Mouse (Mus musculus) mouse trophoblast stem cell (cell line): Measurements from ENCODE around the gene Nmrk1.

Experiments used
- in situ Hi-C, 2 experiments: fragments of 300-500 bp; cut with MseI, MboI; formaldehyde crosslinking; loops; 2 replicates in 1 of 2; 3 replicates in 1 of 2; pipeline ENCODE4 v1.15.1; 2025

The Nmrk1 gene

DNA sequence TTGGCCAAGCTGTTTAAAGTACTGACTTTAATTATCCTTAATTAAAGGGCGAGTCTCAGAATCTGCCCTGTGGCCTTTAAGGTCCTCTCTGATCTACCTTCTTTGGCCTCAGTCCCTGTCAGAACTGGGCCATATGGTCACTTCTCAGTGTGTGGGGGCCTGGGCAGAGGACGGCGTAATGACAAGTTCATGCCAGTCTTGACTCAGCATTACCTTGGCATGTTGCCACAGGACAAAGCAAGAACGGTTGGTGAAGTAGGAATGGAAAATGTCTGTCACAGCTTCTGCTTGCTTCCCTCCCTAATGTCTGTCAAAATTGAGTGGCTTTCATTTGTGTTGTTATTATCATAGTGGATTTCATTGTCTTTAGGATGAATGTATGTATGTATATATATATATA, 20.8 kb downstream of the Nmrk1 start:
- in situ Hi-C loops, result no loop called here

DNA sequence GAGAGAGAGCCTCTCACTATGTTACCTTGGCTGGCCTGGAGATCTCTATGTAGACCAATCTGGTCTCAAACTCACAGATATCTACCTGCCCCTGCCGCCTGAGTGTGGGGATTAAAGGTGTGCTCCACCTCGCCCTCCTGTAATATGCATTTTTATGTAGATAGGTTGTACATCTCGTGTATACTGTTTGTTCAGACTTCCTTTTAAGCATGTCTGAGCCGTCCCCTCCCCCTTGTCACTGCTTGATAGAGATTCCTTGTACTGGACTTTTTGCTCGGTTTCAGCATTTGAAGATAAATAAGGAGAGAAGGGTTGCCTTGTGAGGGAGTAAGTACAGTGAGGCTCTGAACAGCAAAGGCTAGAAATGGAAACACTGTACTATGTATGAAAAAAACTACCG, 21.3 kb downstream of the Nmrk1 start:
- in situ Hi-C loops, result no loop called here

DNA sequence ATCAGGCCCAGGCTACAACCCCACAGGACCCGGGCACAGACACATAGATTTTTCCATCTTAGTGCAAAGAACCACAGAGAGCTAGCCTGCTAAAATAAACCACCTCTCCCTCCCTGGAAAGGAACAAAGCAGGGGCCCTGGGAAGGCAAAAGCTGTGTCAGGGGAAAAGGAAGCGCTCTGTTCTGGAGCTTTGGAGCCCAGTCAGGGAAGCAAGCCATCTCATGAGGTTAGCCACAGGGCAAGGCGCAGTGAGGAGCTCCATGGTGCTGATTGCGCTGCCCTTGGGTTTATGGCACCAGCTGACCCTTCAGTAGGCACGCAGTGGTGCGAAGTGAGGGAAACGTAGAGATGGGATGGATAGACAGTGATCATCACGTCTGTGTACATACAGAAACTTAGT, 22.6 kb downstream of the Nmrk1 start:
- in situ Hi-C loops, result no loop called here

DNA sequence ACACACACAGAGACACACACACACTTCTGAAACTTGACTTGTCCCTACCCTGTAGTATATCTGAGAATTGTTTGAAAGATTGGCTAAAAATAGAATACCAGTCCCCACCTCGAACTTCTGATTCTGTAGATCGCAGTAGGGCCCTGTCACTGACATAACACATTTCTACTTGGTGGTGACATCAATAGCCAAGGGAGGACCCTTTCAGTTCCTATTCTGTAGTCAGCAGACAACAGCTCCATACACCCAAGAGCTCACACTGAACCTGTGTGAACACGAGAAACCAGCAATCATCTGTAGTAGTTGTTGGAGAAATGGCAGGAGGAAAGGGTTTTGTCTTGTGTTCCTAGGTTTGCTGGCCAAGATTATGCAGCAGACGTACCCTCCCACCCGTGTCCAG, 23.2 kb downstream of the Nmrk1 start:
- in situ Hi-C loops, result no loop called here

DNA sequence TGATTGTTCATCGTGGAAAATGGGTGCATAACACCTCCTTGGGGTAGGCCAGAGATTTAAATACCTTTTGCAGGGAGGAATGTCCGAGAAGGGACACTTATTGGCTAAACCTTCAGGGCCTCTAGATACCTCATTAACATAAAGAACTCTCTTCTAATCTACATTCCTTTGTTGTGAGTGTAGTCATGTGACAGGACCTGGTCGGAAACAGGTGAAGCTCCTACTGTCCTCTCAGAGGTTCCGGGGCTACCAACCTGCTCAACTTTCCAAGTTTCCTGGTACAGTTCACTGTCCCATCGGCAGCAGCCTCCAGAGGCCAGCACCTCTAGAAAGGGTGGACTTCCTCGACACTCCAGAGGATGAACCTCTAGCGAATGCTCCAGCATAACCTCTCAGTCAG, 24.2 kb downstream of the Nmrk1 start:
- in situ Hi-C loops, result no loop called here

DNA sequence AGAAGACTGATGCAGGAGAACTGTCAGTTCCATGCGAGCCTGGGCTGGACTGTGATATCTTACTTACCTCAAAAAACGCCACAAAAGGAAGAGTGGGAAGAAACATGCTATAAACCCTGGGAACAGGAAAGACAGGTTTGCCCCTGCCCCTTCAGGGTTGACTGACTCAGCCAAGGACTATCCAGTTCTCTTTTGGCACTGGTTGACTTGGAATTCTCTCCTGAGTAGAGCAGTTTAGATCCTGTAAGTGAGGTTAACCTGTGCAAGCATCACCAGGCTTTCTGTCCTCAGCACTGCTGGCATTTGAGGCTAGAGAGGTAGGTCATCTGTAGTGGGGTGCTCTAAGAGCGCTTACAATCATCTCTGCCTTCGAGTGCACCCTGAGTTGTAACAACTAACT, 26.7 kb downstream of the Nmrk1 start:
- in situ Hi-C loops, result no loop called here

DNA sequence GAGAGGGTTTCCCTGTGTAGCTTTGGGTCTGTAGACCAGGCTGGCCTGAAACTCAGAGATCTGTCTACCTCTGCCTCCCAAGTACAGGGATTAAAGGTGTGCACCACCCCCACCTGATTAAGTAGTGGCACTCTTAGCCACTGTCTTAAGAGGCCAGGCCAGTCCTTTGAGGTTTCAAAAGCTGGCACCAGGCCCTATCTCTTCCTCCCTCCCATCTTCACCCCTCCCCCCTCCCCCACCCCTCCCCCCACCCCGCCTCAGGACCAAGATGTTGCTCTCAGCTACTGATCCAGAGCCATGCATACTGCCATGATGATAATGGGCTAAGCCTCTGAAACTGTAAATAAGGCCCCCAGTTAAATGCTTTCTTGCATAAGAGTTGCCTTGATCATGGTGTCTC, 27.6 kb downstream of the Nmrk1 start:
- in situ Hi-C loops, result no loop called here

DNA sequence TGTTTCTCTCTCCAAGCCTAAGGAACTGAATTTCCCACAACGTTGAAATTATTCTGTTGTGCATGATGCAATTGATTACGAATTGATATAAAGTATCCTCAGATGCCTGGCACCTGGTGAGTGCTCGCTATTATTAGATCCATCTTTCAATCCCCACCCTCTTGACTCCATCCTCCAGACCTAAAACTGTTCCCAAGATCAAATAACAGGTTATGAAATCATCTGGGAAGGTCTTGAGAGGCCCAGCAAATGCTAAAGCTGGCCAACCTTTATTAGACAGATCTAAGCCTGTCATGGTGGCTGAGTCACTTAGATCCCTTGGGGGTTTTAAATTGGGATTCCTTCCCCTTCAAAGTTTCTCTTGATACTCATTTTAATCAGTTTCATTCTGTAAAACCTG, 28.7 kb downstream of the Nmrk1 start:
- in situ Hi-C loops, result no loop called here

DNA sequence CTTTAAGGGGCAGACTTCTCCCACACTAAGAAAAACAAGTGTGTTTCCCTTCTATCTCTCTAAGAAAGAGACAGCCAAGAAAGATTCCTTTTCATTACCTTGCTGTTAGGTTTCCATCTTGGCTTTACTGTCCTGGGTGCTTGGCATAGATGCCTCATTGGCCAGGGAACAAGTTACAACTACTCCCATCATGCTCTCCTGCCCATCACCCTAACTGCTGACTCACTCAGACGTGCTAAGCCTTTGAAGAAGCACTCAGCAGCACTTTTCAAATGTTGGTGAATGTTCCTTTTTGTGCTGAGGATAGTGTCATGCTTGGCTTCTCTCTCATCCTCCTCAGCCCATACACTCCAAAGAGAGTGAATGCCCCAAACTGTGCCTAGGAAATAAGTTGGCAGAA, 29.9 kb downstream of the Nmrk1 start:
- in situ Hi-C loops, result no loop called here

DNA sequence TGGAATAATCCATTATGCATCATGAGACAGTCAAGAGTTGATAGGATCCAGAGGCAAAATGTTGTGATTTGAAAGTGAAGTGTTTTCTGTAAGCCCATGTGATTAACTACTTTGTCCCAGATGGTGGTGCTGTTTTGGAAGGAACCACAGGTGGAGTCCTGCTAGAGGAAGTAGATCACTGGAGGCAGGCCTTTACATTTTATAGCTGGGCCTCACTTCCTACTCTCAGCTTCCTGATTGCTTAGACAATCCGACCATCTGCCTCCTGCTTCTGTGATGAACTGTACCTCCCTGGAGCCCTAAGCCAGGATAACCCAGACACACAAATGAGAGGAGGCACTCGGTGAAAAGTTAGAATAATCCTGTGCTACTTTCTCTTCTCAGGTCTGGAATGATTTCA, 32.2 kb downstream of the Nmrk1 start:
- in situ Hi-C loops, result no loop called here

DNA sequence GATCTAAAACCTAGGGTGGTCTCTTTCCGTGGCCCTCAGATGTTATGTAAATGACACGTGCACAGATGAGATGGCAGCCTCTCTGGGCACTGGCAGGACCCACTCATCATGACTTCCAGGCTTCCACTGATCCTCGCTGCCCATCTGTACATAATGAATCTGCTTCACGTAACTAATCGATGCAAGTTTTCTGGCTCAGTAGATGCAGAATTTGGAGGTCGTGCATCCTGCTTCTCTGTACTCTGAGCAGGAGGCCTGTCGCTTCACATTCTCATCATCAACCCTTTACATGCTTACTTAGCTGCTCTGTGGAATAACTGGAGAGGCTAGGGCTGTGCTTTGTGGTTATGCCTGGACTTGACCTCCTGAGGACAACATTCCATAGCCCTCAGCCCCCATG, 35.2 kb downstream of the Nmrk1 start:
- in situ Hi-C loops, result no loop called here

DNA sequence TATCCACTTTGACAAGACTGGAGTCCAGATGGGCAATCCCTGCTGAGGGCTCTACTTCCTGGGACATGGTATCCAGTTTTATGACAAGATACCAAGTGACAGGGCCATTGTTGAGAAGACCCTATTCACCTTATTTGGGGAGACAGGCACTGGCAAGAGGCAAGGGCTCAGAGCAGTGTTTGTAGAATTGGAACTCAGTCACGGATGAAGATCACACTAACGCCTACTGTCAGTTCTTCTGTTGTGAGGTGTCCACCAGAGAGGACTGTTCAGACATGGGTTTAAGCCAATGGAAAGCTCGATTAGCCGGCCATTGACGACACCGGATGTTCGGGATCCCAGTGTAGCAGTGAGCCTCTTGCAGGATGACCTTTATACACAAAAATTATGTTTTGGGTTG, 37.8 kb downstream of the Nmrk1 start:
- in situ Hi-C loops, result no loop called here

DNA sequence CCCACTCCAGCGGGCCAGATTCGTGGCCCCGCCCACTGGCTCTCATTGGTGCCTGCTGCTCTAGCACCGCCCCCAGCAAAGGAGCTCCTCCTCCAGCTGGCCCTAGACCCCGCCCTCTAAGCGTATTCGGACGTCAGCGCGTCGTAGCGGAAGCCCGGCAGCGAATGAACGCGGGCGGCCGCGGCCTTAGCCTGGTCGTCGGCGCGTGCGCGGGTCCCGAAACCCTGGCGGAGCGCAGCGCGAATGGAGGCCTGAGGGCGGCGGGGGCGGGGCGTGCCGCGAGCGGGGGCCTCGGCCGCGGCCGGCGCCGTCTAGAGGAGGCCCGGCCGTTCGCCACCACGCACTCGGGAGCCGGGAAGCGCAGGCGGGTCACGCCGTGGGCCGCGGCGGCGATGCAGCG, 38.9 kb downstream of the Nmrk1 start, which contains the start of gene Carnmt1:
Gene Carnmt1, plus strand, starts transcription at position 157 of the 400 bp plus-strand sequence.
- in situ Hi-C loops, result no loop called here

DNA sequence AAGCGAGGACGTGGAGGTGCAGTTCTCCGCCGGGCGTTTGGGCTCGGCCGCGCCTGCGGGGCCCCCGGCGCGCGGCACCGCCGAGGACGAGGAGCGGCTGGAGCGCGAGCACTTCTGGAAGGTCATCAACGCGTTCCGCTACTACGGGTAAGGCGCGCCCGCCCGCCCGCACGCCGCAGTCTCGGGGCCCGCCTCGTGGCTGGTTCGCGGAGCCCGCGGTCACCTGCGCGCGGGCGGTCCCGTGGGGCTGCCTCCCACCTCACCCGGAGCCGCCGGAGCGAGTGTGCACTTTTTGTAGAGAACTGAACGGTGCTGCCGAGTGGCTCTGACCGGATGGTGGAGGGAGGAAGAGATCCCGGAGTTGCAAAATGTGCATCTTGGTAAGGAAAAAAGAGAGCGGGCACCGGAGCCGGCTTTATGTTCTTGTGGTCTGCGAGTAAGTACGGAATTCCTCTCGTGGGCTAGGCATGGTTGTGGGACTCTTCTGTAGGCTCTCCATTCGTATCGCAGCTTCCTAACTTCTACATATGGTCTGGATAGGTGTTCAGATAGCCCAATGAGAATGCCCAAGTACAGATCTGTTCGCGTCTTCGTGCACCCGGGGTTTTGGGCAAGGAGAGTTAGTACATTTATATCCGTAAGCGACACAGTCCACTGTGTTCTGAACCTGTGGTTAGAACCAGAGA, 39.4 kb downstream of the Nmrk1 start:
- in situ Hi-C loops, result no loop called here

DNA sequence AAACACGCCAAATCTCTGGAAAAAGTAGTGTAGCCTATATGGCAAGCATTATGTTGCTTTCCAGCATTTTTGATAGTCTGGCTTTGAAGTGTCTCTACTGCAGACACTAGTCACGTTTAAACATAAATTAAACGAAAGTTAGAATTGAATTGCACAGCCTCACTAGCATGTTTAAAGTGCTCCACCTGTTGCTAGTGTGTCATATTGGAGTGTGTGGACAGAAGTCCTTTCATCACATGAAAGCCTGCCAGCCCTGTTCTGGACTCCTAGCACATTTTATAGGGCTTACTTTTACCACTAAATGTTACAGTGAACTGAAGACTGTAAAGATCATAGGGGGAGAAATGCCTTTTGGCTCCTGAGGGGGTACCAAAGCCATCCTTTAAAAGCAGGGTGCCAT, 40.7 kb downstream of the Nmrk1 start:
- in situ Hi-C loops, result no loop called here

DNA sequence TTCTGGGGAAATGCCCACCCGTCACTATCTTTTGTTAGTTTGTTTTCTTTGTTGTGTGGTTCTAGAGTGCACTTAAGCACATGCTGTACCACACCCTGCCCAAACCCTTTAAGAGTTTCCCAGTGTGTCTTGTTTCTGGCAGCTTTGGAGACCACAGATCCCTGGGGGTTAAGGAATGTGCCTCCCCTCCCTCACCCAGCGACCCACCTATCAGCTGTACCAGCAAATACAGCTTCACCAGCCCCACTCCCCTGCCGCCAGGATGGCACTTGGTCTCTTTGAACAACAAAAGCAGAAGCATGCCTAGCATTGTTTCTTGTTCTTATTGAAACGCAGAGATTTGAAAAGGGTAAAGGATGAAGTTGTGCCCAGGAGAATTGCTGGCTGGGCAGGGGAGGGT, 41.4 kb downstream of the Nmrk1 start:
- in situ Hi-C loops, result no loop called here

DNA sequence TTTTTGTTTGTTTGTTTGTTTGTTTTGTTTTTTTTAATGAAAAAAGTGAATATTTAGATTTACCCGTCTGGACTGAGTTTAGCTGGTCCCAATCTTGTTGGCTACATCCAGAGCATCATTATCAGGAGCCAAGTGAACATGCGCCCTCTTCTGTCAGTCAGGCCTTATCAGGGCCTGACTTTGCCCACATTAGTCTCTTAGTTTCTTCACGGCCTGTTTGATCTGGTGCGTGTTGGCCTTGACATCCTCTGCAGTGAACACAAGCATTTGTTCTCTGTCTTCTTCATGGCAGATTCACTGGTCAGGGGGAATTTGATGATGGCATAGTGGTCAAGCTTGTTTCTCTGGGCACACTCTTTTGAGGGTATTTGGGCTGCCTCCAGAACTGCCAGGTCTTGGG, 50.4 kb downstream of the Nmrk1 start:
- in situ Hi-C loops, result no loop called here

DNA sequence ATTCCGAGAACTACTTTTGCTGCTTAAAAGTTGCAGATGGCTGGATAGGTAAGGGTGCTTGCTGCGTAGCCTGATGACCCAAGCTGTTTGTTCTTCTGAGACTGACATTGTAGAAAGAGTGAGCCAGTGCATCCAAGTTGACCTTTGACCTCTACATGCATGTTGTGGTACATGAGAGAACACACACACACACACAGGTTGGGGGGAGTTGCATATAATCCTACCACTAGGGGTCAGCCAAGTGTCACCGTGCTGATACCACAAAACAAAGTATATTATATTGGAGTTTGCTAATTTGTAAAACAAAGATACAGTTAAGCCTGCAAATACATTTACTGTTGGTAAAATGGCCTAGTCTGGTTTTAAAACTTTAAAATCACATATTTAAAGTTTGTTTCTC, 55.8 kb downstream of the Nmrk1 start:
- in situ Hi-C loops, result no loop called here

DNA sequence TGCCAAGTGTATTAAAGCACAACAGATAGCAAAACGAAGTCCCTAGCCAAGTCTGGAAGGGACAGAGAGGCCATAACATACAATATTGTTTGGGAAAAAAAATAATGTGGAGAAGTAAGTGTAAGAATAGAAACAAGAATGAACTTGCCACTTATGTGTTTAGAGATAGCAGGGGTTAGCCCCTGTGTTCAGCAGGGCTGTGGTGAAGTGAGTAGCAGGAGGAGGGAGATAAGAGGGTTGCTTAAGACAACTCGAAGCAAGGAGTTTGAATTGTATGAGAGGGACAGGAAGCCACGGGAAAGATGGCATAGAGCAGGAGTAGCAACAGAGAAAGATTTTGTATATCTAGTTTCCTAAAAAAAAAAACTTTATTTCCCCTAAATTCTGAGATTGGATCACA, 60.4 kb downstream of the Nmrk1 start:
- in situ Hi-C loops, result no loop called here

DNA sequence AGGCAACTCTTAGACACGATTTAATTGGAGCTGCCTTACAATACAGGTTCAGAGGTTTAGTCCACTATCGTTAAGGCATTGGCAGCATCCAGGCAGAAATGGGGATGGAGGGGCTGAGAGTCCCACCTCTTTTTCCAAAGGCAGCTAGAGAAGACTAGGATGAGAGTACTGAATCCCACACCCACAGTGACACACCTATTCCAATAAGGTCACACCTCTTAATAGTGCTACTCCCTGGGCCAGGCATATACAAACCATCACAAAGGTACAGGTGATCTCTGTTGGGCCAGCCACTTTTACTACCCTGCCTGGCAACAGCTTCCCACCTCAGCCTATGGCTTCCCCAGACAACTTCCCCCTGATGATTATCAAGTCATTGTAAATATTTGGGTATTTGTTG, 61.0 kb downstream of the Nmrk1 start:
- in situ Hi-C loops, result no loop called here

DNA sequence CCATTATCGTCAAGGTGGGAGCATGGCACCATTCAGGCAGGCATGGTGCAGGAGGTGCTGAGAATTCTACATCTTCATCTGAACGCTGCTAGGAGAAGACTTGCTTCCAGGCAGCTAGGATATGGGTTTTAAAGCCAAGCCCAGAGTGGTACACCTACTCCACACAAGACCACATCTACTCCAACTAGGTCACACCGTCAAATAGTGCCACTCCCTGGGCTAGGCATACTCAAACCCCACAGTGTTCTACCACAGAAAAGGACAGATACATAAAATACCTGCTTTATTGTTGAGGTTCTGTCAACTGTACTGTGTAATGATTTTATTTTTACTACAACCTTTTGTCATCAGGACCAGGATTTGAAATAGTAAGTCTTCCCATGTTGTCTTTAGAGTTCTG, 63.4 kb downstream of the Nmrk1 start:
- in situ Hi-C loops, result no loop called here

DNA sequence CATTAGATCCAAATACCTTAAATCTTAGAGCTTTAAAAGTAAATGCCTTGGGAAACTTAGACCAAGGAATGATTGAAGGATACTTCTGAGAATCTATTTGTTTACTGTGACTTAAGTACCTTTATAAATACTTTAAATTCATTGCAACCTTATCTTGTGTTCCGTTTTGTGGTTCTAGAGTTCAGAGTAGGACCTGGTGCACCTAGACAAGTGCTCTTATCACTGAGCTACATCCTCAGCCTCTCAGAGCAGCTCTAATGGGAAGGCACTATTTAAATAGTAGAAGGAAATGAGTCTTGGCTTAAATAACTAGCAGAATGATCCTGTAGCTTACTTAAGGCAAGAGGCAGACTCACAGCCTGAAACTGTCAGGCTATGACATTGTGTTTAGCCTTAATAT, 63.8 kb downstream of the Nmrk1 start:
- in situ Hi-C loops, result no loop called here
